Mouse (Mus musculus): ENCODE results near the gene Ndufaf2.

DNA sequence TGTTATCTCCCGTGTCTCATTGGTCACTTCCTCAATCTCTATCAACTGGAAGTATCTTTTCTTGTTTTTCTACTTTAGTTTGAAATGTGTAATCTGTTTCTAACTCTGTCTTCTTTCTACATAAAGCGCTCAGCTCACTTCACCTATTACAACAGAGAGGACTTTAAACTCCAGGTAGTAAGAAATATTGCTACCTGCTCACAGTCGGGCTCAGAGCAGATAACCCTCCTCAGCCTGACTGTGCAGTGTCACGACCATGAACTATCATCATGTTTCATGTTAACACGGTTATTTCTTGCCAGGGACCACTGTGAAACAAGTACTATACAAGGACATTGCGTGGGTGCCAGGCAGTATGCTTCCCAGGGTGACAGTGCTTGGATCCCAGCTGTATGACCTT, 141.1 kb downstream of the Ndufaf2 start:
- TF ChIP-seq CTCF (IDR thresholded peaks at IDR 0.05): no peak
- no peak for TF ChIP-seq EP300 (IDR thresholded peaks at IDR 0.05; ENCODE audit: insufficient read depth, low read depth, low read length)
- no peak for TF ChIP-seq POLR2A (IDR thresholded peaks at IDR 0.05; ENCODE audit: insufficient read depth, low read depth, low read length)

All from heart, adult 2 months (tissue).